Mouse (Mus musculus): ENCODE results near the gene Cyp4a10. TPM values are rescaled to one million over a fixed set of nuclear protein-coding genes. Genes with fewer than 3 reads are reported as not detected.
"Not testable (repeated sequence)": the region's sequence is repeated elsewhere in the genome, so short reads cannot be mapped to it uniquely, and the experiment has no call there.

Cyp4a10 gene
- total RNA-seq (2021) = 1 to 10 TPM in 1 of 2 experiments, under 1 TPM in 1; 0.17 to 2.6 TPM
- polyA plus RNA-seq (2012; rRNA removed) = 0.12 TPM in 1 of 2 replicates, not detected in the other
- long read RNA-seq = 0 reads

GRCm38 (mm10) chr4:115518000-115518399 is at the start of gene Cyp4a10:
Gene Cyp4a10, plus strand, starts transcription at chr4:115518264.
- DNase-seq = not testable (repeated sequence)

- not testable (repeated sequence) for DNase-seq
Observed at GRCm38 (mm10) chr4:115473585-115473984, 44.5 kb upstream of the Cyp4a10 start.

GRCm38 (mm10) chr4:115476051-115476450 is 42.0 kb upstream of the Cyp4a10 start:
- peak; percentile 28 for DNase-seq

DNA sequence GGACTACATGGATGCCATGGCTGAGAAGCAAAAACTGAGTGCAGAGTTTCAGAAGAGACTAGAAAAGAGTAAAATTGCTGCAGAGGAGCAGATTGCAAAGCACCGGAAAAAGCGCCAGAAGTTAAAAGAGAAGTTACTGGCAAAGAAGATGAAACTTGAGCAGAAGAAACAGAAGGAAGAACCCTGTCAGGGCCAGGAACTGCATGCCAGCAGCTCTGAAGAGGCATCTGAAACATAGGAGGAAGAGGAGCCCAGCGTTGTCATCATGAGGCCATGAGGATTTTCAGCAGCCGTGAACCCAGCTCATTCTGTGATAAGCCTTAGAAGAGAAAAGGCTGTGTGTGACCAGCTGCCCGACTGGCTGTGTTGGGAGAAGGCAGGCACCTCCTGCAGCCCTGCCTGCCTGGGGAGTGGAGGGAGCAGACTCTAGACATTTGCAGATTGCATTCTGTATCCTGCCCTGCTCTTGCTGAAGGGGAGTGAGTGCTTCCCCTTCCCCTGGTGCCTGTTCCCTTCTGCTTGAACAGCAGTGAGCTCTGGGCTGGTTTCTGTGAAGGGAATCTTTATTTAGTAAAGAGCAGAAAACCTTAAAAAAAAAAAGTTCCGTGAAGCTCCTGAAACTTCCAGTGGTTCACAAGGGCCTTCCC is 36.9 kb upstream of the Cyp4a10 start:
- DNase-seq = no peak

DNA sequence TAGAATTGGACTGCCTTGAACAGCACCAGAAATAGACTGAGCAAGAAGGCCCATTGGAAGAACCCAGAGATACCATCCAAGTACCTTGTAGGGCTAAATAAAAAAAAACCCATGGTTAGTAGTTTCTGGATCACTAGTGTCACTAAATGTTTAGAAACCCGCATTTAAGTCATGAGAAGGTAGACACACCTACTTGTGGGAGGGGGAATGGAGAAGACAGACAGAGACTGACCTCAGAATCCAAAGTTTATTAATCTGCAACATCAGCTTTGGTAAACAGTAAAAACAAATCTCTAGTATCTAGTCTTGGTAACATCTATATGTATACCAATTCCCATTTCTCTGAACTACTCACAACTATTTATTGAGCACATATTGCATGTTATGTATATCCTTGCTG is 22.1 kb upstream of the Cyp4a10 start, which contains the start of gene Cyp4a14:
Gene Cyp4a14 (minus strand): TSS at position 142 of the 400 bp plus-strand sequence.
- DNase-seq = no peak

GRCm38 (mm10) chr4:115497466-115497865 is 20.6 kb upstream of the Cyp4a10 start:
- DNase-seq = peak; percentile 3

GRCm38 (mm10) chr4:115513964-115514363 is 4.1 kb upstream of the Cyp4a10 start:
- DNase-seq = not testable (repeated sequence)

GRCm38 (mm10) chr4:115519444-115519843 is 1.4 kb downstream of the Cyp4a10 start:
- no peak for DNase-seq

- no peak for DNase-seq
Observed at GRCm38 (mm10) chr4:115521766-115522165, 3.7 kb downstream of the Cyp4a10 start.

DNA sequence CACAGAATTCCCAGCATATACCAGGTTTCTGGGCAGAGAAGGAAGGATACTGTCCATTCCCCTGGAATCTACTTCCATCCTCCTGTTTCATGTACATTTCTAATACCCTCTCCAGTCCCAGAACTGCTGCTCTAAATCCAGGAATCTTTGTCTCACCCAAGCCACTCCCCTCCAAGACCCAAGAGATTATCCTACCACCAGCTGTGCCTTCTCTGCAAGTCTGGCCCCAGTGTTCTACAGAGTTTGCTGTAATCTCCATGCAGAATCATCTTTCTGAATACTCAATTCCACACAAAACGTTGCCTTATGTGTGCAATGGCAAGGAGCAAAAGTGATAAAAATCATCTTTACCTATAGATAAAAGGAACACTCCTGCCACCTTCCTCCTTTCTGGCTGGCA is 27.0 kb downstream of the Cyp4a10 start:
- DNase-seq = no peak

DNA sequence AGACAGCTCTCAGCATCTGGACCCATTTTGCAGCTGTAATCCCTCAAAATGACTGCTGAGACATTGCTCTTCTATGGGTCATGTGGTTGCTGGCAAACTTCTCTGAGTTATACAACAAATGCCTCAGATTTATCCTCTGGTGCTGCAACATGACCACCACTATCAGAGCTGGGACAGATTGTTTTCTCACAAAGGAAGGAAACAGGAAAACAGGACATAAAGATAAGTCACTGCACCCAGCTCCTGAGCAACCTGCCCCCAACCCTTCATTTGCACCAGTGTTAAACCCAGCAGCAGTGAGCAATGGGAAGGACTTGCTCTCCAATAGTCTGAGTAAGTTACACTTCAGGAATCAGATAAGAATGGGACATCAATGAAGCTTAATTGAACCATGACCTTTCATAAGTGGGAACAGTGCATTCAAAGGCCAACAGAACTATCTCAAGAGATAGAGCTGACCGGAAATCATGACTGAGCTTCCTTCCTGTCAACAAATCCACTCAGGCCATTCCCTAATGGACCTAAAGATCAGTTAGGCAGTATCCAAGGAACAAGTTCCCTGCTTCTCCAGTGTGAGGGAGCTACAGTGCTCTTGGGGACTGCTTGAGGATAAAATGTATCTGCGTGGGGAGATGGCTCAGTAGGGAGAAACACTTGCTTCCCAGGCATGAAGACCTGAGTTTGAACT is 28.2 kb downstream of the Cyp4a10 start:
- peak; percentile 11 for DNase-seq

DNA sequence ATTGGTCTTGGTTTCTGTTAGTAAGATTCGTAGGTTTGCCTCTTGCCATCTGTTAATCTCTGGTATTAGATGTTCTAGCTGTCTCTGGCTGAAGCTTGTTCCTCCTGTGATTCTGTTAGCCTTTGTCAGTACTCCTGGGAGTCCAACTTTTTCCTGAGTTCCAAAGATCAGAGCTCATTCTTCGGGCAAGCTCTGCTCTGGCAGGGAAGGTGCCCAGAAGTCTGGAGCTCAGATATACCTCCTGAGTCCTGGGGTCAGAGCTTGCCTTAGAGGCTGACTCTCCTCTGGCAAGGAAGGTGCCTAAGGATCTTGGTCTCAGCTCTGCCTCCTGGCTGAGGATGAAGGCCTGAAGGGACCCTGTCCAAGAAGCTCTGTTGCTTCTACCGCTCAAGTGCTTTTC is 34.7 kb downstream of the Cyp4a10 start:
- no peak for DNase-seq

DNA sequence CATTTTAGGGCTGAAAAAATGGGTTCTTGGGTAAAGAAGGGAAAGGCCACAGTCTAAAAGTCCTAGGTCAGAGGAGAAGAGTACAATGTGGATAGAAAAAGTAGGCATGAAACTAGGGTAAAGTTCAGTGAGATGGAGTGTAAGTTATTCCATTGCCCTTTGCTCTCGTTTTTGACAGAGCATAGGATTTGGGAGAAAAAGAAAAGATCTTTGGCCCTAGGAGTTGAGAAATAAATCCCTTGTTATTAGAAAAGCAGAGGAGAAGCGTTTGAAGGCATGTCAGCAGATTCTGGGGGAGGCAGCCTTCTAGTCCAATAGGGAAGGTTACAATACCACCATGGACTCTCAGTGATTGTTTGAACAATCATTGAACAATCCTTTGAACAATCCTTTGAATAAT is 37.4 kb downstream of the Cyp4a10 start:
- DNase-seq = no peak

GRCm38 (mm10) chr4:115557861-115558561 is 39.9 kb downstream of the Cyp4a10 start:
- DNase-seq = no peak

DNA sequence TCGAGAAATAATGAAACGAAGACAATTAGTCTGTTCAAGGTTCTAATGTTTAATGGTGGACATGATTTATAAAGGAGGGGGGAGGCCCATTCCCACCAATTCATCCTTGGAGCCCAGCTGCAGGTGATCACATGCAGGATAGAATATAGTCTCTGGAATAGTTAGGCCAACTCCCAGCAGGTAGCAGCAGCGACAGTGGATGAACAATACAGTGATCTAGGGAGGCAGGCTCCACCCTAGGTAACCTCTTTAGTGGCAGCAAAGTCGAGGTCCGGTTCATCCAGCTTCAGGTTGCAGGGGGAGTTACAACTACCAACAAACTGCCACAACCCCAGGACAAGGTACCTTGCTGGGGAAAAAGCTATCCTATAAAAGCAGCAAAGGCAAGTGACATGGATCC is 43.2 kb downstream of the Cyp4a10 start:
- DNase-seq = not testable (repeated sequence)

DNA sequence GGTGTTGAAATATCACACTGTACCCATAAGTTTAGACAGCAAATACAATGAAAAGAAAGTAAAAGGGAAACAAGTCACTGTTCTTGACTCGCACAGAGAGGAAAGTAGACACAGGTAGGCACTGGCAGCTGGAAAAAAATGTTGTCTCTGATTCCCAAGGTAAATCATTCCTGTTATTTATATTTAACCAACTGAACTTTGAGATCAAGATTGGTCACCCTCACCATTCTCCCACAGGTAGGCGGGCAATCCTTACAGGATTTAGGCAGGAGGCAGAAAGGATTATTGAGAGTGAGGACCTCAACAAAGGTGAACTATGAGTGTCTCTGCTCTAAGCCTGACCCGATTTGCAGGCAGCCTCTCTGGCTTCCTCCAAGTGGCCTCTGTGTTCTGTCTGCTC is 45.3 kb downstream of the Cyp4a10 start, which contains the start of gene Cyp4a31:
Gene Cyp4a31 (plus strand): TSS at position 249 of the 400 bp plus-strand sequence.
- no peak for DNase-seq

DNA sequence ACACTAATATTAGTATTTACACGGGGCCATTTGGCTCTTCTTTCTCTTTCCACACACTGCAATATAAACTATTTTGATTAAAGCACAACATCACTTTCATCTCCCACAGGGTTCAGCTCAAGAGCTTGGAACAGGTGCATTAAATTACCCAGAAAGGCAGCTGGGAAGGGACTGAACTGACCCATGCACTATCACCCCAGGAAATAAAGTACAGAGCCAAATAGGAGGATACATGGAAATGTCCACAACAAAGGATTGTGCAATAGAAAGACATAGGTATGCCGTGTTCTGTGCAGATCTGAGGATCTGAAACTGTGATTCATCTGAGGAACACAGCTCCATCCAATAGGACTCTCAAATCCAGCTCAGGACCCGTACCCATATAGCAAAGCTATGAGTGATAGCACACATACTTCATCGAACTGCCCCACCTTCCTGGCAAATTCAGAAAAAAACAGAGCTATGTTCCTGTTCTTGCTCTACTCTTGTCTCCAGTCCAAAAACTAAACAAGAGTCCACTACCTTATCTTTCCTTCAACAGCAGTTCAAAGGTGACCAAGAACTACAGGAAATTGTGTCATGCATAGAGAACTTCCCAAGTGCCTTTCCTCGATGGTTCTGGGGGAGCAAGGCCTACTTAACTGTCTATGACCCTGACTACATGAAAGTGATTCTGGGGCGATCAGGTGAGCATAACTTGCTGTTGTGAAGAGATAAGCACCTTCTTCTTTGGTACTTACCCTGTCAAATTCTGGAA is 46.6 kb downstream of the Cyp4a10 start:
- DNase-seq = not testable (repeated sequence)

GRCm38 (mm10) chr4:115575255-115575654 is 57.2 kb downstream of the Cyp4a10 start:
- no peak for DNase-seq

GRCm38 (mm10) chr4:115575776-115576175 is 57.7 kb downstream of the Cyp4a10 start:
- no peak for DNase-seq

DNA sequence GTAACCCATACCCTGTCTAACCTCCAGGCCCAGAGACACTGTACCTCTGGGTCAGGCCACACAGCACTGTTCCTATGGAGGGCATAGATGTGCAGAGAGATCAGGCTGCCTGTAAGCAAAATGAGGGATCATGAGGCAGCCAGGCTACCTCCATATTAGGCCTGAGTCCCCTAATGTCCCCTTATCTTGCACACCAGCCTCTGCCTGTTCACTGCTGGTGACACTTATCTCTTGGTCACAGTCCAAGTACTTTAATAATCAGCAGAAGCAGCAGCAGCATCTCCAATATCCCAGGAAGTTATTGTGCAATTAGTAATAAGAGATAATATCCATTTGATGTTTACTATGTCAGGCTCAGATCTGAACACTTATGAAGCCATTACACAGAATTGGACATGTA is 65.0 kb downstream of the Cyp4a10 start:
- DNase-seq = no peak
